Mouse (Mus musculus): ENCODE results near the gene Naa25.

Naa25 gene

DNA sequence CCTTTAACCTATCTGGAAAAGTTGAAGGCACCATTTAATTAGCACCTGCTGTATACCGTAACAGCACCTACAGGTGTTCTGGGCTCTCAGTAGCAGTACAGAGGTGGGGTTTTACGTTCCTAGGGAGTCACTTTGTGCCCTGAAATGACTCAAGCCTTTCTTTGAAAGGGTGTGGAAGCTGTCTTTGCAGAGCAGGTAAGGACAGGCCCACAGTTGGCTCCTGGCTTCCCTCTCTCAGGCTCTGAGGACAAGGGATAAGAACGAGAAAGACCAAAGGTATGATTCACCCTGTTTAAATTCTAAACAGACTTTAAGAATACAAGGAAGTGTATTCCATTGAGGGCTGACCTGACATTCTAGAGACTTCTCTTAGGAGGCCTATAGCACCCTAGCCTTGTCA is 4.3 kb upstream of the Naa25 start:
- no peak for DNase-seq (ENCODE audit: low spot score)

GRCm38 (mm10) chr5:121395621-121396020 is 2.1 kb upstream of the Naa25 start:
- DNase-seq (ENCODE audit: low spot score): no peak

- DNase-seq (ENCODE audit: low spot score): peak; percentile 21
These were observed 619 bp downstream of the Naa25 start for GRCm38 (mm10) chr5:121398146-121398964.

DNA sequence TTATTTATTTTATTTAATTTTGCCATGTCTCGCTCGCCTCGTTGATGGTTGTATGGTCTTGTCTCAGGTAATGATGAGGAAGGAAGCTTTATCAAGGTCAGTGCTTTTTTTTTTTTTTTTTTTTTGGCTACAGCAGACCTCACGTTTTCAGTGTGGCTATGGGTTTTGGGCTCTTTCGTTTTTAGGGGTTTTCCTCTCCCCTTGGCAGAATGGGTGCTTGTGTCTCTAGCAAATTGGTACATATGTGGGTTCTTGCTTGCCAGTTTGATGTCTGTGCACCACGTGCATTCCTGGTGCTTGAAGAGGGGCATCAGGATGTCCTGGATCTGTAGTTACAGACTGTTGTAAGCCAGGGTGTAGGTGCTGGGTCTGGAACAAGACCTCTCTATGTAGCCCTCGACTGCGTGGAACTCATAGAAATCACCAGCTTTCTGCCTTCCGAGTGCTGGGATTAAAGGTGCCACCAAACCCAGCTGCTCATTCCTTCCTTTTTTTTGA is 1.3 kb downstream of the Naa25 start:
- no peak for DNase-seq (ENCODE audit: low spot score)

- DNase-seq (ENCODE audit: low spot score): no peak
These were observed 1.8 kb downstream of the Naa25 start for GRCm38 (mm10) chr5:121399540-121399939.

- DNase-seq (ENCODE audit: low spot score): no peak
These were observed 2.3 kb downstream of the Naa25 start for GRCm38 (mm10) chr5:121400064-121400463.

GRCm38 (mm10) chr5:121400849-121401248 is 3.1 kb downstream of the Naa25 start:
- DNase-seq (ENCODE audit: low spot score): no peak

DNA sequence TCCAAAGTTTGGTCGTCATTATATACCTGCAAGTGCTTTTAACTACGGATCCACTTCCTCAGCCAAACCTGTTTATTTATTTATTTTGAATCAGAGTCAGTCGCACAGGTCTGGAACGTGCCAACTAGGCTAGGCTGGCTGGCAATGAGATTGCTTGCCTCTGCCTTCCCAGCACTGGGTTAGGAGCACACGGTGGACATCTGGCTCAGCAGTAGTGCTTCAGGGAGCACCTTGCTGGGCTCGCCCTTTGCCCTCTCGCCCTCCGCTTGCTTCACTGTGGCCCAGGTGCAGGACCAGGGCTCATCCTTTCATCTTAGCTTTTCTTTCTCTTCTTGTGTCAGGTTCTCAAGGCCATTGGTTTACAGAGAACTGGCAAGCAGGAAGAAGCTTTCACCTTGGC is 10.1 kb downstream of the Naa25 start:
- no peak for DNase-seq (ENCODE audit: low spot score)

DNA sequence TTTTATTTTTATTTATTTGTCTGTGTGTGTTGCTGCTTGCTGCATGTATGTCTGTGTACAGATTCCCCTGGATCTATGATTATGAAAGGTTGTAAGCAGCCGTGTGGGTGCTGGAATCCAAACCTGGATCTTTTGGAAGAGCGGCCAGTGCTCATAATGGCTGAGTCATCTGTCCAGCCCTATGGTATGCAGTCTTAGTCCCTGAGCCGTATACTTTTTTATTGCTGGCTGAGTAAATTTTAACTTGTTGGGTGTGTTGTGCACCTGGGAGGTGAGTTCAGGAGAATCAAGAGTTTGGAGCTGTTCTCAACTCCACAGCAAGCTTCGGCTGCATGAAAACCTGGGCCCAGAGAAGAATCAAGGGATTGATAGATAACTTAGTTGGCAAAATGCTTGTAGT is 13.2 kb downstream of the Naa25 start:
- DNase-seq (ENCODE audit: low spot score): no peak

DNA sequence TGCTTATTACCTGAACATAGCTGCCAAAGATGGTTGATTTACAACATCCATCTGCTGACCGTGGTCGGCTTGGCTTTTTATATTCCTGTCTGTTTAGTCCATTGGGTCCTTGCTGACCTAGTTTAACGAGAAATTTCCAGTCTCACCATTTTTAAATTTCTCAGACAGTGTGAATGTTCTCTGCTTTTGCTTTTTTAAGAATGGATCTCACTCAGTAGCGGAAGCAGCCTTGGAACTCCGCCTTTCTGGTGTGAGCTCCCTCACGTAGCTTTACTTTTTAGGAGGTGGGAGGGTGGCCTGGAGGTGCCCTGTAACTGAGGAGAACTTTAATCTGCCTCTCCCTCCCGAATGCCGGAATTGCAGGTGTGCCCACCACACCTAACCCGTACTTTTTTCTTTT is 23.0 kb downstream of the Naa25 start:
- DNase-seq (ENCODE audit: low spot score): no peak

GRCm38 (mm10) chr5:121422787-121423186 is 25.1 kb downstream of the Naa25 start:
- no peak for DNase-seq (ENCODE audit: low spot score)

DNA sequence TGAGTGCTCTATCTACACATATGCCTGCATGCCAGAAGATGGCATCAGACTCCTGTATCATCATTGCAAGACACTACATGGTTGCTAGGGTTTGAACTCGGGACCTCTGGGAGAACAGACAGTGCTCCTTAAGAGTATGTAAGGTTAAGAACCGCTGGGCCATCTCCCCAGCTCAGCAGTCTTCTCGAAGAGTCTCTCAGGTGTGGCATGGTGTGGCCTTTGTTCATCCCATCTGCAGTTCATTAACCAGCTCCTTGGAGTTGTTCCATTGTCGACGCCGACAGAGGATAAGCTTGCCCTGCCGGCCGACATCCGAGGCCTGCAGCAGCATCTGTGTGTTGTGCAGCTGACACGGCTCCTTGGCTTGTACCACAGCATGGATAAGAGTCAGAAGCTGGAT is 25.6 kb downstream of the Naa25 start:
- DNase-seq (ENCODE audit: low spot score): no peak

DNA sequence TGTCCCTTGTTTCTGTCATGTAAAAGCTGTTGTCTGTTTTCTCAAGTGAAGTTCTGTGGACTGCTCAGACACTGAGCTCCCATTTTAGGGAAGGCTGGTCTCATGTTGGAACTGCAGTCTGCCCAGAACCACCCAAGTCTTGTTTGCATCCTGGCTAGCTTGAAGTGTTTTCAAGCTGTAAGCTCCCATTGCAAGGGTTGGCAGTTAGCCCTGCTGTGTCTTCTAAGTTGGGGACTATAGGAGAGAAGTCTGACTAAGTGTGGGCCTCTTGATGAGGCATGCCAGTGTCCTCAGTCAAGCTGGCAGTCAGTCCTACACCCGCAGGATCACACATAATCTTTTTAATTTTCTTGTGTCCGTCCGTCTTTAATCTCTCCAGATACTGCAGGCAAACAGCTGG is 31.2 kb downstream of the Naa25 start:
- no peak for DNase-seq (ENCODE audit: low spot score)

- DNase-seq (ENCODE audit: low spot score): no peak
These were observed 40.4 kb downstream of the Naa25 start for GRCm38 (mm10) chr5:121438131-121438530.

GRCm38 (mm10) chr5:121438756-121439155 is 41.0 kb downstream of the Naa25 start:
- no peak for DNase-seq (ENCODE audit: low spot score)

DNA sequence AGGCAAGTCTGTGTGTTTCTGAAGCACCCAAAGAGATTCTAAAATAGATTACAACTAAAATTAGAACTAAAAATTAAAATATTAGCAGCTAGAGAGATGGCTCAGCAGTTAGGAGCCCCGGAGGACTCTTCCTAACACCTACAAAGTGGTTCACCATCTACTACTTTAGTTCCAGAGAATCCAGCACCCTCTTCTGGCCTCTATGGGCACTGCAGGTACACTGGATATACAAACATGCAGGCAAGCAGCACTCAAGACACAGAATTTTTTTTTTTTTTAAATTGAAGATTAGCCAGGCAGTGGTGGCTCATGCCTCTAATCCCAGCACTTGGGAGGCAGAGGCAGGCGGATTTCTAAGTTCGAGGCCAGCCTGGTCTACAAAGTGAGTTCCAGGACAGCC is 45.8 kb downstream of the Naa25 start:
- DNase-seq (ENCODE audit: low spot score): peak; percentile 68

- no peak for DNase-seq (ENCODE audit: low spot score)
These were observed 47.1 kb downstream of the Naa25 start for GRCm38 (mm10) chr5:121444870-121445269.

DNA sequence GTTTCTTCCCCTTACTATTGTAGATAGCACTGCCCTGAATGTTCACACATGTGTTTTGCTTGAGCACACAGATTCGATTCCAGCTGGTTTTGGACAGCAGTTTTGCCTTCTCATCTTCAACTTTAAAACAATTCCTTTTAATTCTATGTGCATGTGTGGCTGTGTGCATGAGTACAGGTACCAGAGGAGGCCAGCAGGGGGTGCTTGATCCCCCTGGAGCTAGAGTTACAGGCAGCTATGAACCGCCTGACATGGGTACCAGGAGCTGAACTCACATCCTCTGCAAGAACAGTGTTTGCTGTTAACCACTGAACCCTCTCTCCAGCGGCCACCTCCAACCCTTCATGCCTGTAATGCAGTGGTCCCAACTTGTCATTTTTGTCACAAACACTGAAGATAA is 50.7 kb downstream of the Naa25 start:
- no peak for DNase-seq (ENCODE audit: low spot score)

- DNase-seq (ENCODE audit: low spot score): peak; percentile 77
These were observed 52.2 kb downstream of the Naa25 start for GRCm38 (mm10) chr5:121449976-121450375.

DNA sequence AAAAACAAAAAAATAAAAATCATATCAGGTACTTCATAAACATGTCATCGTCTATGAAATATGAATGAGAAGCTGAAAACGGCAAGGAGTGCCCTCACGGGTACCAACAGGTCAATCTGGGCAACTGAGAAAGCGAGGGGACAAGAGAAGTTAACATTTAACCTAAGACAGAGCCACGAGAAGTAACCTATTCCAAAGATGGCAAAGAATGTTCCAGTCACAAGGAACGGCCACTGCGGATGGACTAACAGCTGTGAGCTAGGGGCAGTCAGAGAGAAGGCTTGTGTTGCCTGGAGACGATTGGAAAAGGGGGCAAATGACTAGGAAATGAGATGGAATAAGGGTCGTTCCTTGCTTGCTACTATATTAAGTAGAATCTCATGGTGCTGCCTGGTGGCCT is 52.7 kb downstream of the Naa25 start:
- DNase-seq (ENCODE audit: low spot score): no peak

DNA sequence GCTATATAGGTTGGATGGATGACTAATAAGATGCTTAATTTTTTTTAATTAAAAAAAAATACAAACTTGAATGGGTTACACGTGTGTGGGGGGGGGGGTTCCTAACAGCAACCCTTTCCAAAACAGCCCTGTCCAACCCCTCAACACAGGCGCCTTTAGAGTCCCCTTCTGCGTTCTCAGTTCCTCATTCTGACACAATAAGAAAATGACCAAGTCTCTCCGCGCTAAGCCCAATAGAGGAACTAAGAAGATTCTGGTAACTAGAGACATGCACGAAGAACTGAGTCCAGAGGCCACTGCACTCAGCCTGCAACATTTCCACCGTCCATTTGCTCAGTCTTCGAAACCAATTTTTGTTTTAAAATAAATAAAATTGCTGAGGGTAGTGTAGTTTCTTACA is 53.5 kb downstream of the Naa25 start:
- no peak for DNase-seq (ENCODE audit: low spot score)

GRCm38 (mm10) chr5:121451644-121452025 is 53.9 kb downstream of the Naa25 start, which contains the start of gene Tmem116:
TSS of gene Tmem116 (plus strand) at chr5:121451893.
- peak; percentile 61 for DNase-seq (ENCODE audit: low spot score)

GRCm38 (mm10) chr5:121452026-121452869 is 54.5 kb downstream of the Naa25 start, which contains the start of gene Erp29:
TSS of gene Erp29 (minus strand) at chr5:121452506.
- peak; percentile 93 for DNase-seq (ENCODE audit: low spot score)

Data from c-Kit-positive CD71-positive TER-119-positive erythroid progenitor cells, embryonic 14.5 days (primary cell).